Mouse (Mus musculus): ENCODE data around the gene Herc3.
A peak's percentile ranks its signal among the peaks of the same experiment; 100 is the strongest.

The Herc3 gene

GRCm38 (mm10) chr6:58922511-58922910 lies 91.2 kb downstream of the Herc3 start:
- DNase-seq: no peak

DNA sequence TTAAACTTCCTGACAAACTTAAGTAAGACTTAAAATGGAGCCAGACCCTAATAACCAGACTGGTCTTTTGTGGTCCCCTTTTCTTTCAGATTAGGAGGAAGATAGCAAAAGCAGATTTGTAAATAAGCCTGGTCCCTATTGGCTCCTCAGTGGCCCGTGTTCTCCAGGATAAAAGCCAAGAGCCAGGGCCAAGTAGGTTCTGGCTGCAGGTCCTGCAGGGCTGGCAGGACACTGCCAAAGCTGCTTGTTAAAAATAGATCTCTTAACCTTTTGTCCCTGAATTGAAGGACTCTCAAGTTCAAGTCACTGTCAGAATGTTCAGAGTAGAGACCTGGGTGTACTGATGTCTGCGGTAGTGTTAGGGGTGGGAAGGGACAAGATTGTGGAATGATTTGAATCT lies 96.6 kb downstream of the Herc3 start:
- DNase-seq: no peak

DNA sequence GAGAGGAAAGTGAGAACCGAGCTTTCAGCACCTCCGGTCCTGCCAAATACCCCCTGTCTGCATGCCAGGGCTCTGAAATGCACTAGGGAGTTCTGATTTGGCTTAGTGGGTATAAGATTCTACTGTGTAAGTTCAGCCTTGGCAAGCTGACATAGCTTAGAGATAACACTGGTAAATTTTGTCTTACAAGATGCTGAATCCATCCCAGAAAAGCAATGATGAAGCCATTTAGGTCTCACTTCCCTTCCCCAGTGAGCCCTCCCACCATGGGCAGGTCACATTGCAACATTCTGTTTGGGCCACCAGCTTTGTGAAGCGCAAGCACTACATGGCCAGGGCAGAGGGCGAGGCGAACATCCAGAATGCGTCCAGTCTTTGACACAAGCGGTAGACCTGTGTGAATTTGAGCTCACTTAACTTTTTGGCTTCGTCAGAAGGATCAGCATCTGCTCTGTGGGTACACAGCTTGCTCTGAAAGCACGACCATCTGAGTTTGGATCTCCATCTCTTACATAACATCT lies 98.7 kb downstream of the Herc3 start:
- no peak for DNase-seq

DNA sequence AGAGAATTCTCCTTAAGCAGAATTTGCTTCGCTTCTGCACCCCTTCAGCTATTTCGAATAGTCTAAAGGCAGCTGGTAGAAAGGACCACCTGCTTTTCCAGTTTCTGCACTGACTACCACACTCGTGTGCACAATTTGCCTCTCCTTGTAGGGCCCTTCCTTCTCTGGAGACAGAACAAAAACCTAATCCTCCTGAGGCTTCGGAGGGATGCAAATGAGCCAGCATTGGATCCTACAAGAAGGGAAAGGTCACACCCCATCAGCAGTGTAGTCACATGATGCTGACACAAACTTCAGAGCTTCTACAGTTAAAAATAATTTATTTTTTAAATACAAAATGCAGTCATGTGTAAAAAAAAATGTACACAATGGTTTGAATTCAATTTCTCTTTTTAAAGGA lies 99.9 kb downstream of the Herc3 start:
- DNase-seq: no peak

DNA sequence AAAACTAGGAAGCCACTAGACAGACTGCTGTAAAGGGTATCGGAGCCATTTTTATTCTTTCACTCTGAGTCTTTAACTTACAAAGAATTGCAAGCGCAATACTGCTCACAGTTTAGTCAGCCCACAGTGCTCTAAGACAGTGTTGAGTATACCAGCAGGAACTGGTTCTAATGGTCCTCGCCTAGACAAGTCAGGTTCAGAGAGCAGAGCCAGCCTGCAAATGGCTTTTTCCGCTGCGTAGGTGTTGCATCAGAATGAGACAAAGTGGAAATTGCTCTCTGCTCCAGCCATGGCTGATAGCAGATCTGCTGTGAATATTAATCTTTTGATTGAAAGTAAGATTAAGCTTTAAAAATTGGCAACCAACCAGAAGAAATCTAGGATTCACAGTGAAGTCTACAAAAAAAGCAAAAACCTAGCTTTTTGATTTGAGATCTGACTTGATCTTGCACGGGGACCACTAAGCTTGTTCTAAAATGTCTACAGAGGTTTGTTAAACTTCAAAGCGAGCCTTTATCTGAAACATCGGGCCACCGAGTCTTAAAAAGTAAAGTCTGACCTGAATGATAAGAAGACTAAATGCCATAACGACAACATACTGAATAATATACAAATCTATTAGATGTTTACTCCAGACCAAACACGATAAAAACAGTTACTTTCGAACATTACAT lies 101.4 kb downstream of the Herc3 start:
- DNase-seq: no peak

- no peak for DNase-seq
These were observed 102.1 kb downstream of the Herc3 start for GRCm38 (mm10) chr6:58933189-58933913.

DNA sequence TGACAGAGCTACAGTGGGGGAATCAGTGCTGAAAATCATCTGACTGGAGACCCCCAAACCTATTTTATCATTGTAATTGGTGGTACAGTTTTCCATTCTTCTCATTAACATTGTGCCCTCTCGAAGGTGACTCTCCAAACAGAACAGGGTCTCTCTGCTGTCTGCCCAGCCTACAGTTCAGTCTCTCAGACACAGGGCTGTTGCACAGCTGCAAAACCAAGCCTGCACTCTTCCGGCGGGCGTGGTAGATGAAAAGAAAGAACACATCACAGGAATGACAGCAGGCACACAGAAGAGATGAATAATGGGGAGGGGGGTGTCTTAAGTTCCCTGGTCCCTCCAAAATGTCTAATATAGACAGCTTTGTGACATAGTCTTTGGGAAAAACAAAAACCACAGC lies 102.9 kb downstream of the Herc3 start:
- peak; percentile 13 for DNase-seq

DNA sequence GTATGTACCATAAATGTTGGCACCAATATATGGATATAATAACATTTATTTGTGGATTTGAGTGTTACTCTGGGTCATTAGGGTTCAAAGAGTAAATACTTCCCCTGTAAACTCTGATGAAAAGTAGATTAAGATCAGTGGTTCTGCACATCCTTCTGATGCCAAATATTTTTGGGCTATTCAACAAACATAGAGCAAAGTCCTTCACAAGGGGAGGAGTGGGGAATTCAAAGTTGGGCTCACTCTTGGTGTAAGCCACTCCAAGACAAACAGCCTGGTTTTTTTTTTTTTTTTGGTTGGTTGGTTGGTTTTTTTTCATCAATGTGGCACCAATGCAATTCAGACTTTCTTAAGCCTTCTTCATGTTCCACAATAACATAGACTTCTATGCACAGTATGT lies 106.5 kb downstream of the Herc3 start:
- DNase-seq: no peak

DNA sequence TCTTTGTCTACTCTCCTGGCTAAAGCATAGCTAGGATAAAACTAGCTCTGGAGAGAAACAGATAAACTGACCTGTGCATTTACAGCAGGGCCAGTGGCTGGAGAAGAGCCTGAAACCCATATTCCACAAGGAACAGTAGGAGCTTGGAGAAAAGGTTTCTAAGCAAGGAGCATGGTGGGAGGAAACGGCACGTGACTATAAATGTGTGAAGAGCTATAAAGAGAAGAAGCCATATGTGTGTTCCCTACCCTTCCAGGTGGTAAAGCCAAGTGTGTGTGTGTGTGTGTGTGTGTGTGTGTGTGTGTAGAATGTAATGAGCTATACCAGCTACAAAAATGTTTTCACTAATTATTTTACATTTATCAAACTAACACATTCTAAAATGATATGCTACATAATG lies 111.0 kb downstream of the Herc3 start:
- DNase-seq: no peak

DNA sequence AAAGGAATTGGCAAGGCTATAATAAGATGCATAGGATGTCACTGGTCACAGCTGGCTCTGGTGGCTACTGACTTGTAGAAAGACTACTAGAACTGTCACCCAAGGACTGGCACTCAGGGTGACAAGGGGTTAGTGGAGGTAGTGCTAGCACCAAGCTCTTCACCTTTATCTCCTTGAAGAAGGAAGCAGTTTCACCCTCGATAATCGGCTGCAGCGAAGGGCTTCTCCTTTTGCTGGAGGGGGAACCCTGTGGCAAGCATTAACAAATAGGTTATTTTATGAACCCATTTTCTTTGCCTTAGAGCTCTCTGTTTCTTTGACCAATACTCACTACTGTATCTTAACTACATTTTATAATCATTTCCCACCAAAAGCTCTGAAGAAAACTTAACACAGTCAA lies 112.7 kb downstream of the Herc3 start:
- DNase-seq: no peak

DNA sequence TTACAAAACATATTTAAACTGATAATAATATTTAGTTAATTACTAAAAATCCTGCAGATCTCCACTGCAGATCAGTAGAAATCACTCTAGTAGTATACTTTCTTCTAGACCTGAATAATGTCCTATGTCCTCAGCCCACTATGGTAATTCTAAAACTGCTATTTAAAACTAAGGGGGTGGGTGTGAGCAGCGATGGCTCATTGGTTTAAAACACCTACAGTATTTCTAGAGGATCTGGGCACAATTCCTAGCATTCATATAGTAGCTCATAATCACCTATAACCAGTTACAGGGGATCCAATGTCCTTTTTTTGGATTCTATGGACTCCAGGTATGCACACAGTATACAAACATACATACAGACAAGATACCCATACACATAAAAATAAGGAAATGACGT lies 115.0 kb downstream of the Herc3 start:
- DNase-seq: no peak

DNA sequence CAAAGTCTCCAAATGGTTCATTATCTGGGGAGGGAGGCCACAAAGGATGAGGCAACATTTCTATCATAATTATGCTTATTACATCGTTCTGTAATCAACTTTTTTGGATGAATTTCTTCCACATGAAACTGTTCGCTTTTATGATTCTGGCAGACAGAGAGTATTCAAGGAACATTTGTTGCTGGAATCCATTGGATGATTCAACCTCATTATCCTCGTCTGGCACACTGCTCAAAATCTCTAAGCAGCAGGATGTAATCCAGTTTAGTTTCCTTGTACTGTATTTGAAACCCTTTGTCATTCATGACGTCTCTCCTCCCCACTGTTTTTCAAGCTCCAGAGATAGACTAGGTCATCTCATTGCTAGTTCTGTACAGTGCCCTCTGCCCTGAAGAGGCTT lies 115.6 kb downstream of the Herc3 start:
- no peak for DNase-seq

GRCm38 (mm10) chr6:58950410-58950809 lies 119.1 kb downstream of the Herc3 start:
- no peak for DNase-seq

- no peak for DNase-seq
These were observed 120.1 kb downstream of the Herc3 start for GRCm38 (mm10) chr6:58951128-58951992.

GRCm38 (mm10) chr6:58960523-58960922 lies 129.3 kb downstream of the Herc3 start:
- DNase-seq: no peak

GRCm38 (mm10) chr6:58962691-58963090 lies 131.4 kb downstream of the Herc3 start:
- no peak for DNase-seq

- DNase-seq: no peak
These were observed 132.8 kb downstream of the Herc3 start for GRCm38 (mm10) chr6:58964091-58964490.

- no peak for DNase-seq
These were observed 133.3 kb downstream of the Herc3 start for GRCm38 (mm10) chr6:58964565-58964964.

- no peak for DNase-seq
These were observed 134.0 kb downstream of the Herc3 start for GRCm38 (mm10) chr6:58965071-58965831.

GRCm38 (mm10) chr6:58968272-58968671 lies 137.0 kb downstream of the Herc3 start:
- no peak for DNase-seq
